Mouse (Mus musculus): ENCODE data around the gene Hsd17b13. TPM values are rescaled to one million over a fixed set of nuclear protein-coding genes. Genes with fewer than 3 reads are reported as not detected.

Hsd17b13 gene
- total RNA-seq, 4 experiments from 2014 or later = not detected

DNA sequence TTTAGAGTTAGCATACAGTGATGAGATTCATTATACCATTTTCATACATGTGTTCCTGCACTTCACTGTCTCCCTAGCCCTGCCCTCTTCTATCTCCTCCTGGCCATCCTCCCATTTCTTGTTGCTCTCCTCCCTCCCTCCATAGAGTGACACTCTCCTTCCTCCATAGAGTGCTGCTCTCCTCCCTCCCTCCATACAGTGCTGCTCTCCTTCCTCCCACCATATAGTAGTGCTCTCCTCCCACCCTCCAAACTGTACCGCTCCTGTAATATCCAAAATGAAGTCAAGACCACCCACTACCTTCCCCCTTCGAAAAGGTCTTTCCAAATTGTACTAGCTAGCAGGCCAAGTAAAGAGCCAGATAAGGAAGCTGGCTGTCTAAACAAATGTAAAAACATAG, 53.5 kb downstream of the Hsd17b13 start:
- DNase-seq (ENCODE audit: low spot score) = no peak

DNA sequence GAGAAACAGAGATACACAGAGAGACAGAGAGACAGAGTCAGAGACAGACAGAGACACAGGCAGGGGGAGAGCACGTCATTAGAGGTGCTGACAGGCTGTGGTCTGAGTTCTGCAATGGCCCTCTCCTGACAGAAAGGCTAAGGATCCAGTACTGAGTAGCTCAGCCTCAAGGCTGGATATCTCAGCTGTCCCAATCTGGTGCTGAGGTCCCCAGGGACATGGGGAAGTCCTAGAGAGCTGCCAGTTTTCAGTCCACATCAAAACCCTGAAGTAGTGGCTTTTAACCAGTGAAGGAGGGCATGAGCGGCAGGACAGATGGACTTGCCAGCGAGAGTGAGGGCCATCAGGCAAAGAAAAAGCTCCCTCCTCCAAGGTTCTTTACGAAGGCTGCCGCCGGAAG, 54.1 kb downstream of the Hsd17b13 start:
- no peak for DNase-seq (ENCODE audit: low spot score)

DNA sequence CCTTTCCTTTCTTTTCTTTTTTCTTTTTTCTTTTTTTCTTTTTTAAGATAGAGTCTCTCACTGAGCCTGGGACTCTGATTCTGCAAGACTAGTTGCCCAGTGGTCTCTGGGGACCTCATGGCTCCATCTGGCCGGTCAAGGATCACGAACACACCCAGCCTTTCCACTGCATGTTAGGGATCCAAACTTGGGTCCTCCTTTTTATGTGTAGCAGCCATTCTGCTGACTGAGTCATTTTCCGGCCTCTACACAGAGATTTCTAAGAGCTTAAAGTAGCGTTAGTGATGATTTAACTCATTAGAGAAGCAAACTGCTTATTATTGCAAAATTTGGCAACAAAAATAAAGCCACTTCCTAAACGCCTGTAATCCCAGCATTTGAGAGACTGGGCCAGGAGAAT, 54.8 kb downstream of the Hsd17b13 start:
- DNase-seq (ENCODE audit: low spot score) = no peak

DNA sequence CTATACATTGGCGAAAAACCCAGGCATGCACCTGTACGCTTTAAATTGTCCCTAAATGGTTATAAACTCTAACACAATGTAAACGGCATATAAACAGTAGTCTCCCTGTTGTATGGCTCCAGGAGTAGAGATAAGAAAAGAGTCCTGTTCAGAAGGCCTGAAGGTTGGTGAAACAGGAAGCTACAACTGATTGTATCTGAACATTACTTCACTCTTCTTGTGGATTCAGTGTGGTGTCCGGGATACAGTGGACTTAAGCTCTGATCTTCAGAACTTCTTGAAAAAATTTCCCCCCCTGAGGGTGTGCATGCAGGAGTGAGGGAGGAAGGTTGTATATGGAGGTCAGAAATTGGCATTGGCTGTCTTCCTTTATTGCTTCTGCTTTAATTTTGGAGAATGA, 57.7 kb downstream of the Hsd17b13 start:
- no peak for DNase-seq (ENCODE audit: low spot score)

DNA sequence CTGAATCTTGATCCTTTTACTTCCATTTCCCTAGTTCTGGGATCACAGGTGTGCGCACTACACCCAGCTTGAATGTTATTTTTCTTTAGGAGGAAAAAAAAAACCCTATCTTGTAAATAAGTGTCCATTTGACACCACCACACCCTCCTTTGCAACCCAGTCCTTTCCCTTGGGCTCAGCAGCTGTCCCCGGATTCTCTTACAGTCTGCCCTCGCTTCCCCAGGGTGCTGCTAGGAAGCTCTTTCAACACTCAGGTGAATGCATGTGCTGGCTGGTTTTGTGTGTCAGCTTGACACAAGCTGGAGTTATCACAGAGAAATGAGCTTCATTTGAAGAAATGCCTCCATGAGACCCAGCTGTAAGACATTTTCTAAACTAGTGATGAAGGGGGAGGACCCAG, 59.0 kb downstream of the Hsd17b13 start:
- no peak for DNase-seq (ENCODE audit: low spot score)

DNA sequence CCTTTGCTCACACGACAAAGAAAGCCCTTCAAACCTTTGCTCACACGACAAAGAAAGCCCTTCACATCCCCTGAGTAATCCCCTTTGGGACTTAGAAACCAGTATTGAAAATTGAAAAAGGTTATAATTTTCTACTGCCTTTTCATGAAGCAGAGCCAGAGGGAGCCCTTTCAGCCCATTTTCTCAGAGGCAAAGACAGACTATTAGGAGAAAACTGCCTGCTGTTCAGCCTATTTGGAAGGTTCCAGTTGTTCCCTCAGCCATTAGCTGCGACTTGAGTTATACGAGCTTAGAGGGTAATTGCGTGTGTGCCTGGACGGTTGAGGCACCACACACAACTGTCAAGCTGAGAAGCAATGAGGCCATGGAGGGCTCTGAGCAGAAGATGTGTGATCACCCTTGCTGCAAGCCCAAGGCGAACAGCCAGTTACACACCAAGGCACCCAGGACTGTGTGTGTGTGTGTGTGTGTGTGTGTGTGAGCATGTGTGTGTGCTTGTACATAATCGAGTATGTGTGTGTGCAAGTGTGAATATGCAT, 59.8 kb downstream of the Hsd17b13 start:
- no peak for DNase-seq (ENCODE audit: low spot score)

DNA sequence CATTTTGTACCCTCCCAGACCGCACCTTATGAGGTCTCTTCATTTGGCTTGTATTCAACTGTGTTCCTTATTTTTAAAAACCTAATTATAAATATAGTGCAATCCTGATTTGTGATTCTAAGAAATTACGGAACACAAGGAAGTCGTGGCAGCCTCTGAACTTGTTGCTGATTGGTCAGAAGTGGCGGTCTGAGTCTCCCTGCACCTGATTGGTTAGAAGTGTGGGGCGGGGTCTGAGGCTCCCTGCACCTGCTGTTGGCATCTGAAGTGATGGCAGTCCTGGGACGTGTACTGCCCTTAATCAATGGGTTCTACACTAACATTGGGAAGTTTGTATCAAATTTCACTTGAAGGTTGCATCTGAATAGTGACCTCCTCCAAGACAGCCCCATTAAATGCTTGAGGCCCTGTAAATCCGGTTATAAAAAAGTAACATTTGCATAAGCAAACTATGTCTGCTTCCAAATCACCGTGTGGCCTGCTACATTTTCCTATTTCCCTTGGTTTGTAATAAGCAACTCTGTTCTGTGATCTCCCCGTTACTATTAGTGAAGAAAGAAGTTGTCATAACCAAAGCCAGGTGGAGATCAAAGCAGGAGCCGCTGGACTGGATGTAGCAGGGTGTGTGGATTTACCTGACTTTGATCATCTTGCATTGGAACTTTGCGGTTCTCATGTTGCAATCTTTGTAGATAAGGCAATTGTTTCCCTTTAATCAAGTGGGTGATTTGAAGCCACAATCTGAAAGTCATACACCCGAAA, 60.4 kb downstream of the Hsd17b13 start:
- DNase-seq (ENCODE audit: low spot score) = no peak

DNA sequence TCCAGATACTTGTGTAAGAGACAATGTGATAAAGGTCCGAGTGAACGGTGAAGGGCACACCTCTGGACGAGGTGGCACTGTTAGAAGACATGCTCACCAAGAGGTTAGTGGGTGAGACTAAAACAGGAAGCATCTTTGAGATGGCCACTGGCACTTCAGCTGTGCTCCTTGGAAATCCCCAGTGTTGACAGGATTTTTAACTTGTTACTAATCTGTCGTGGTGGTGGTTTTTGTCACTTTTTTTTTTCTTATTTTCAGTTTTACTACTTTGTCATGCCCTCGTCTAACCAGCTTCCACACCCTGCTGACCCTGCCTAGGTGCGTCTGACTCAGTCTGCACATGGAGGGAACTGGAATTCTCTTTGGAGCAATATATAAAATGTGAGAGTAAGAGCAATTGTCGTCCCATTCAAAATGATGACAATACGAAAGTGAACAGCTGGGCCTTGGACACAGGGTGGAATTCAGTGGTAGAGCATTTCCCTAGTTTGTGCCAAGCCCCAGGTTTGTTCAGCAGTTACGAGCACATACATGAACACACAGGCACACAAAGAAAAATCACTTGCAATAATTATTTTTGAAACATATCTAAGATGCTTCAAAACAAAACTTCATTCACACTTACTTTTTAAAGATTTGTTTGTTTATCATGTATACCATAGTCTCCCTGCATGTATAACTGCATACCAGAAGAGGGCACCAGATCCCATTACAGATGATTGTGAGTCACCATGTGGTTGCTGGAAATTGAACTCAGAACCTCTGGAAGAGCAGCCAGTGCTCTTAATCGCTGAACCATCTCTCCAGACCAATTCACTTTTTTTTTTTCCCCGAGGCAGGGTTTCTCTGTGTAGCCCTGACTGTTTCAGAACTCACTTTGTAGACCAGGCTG, 62.6 kb downstream of the Hsd17b13 start:
- no peak for DNase-seq (ENCODE audit: low spot score)

DNA sequence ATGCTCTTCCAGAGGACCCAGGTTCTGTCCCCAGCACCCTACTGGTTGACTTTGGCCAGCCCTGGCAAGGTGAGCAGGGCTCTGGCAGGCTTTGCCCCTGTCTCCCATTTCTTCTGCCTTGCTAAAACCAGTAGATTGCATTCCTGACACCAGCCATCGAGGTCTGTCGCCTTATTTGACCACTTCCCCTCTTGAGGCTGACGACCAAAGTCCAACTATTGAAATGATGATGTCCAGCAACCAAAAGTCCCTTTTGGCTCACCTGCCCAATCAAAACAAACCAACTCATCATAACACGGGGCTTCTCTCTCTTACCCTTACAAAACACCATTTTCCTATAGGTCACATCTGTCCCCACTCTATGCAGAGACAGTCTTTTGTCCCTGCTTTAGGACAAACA, 64.1 kb downstream of the Hsd17b13 start:
- DNase-seq (ENCODE audit: low spot score) = no peak

DNA sequence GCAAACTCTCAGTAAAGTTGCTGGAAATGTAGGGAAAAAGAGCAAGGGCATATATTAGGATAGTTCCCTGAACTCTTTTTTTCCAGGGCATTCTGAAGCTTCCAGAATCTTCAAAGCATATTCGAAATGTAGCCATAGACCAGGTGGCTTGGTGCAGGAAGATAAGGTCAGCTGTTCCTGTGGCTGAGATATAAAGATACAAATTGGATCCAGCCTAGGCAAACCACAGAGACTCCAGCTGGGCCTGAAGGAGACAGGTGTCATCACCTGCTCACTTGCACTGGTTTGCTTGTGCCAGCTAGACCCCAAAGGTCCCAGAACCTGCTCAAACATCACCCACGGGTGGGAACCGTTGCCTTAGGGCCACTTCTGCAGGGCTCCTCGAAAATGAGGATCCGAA, 65.7 kb downstream of the Hsd17b13 start:
- no peak for DNase-seq (ENCODE audit: low spot score)

DNA sequence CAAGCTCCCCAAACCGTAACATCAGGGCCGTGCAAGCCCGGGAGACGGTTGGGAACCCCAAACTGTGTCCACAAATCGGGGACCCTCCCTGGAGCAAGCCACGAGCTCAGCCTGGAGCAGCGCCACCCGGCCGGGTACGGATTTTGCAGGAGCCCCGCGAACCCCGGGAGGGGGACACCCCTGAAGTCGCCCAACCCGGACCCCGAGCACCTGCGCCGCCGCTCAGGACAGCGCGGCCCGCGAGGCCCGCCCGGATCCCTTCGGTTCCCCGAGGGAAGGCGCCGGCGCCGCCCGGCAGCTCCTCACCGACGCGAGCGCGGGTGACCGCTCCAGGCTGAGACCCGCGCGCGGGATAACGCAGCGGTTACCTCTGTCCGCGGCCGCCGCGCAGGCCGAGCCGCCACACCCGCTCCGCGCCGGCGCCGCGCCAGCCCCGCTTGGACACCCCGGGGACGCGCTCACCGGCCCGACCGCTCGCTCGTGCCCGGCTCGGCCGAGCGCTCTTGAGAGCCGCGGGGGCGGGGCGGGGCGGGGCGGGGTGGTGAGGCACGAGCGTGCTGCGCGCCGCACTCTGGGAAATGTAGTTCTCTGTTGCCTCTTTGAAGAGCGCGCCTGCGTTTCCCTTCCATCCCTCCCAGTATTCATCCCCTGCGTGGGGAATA, 66.3 kb downstream of the Hsd17b13 start, which contains the start of gene Klhl8:
TSS of gene Klhl8 (minus strand) at position 512 of the 662 bp plus-strand sequence.
- peak; percentile 73 for DNase-seq (ENCODE audit: low spot score)

DNA sequence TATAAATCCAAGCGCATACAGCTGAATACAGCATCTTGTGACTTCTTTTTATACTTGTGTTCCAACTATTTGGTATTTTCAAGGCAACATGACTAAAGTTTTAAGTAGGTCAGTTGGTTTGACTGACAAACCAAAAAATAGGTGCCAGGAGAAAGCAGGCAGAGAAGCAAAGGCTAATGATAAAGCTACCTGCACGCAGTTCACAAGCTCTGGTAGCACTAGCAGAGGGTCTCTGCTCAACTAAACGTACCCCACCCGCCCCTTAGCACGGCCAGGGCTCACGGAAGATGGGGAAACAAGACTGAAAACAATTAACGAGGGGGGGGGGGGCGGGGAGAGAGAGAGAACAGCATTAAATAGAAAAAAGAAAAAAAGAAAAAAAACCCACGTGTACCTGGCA, 67.1 kb downstream of the Hsd17b13 start:
- no peak for DNase-seq (ENCODE audit: low spot score)

DNA sequence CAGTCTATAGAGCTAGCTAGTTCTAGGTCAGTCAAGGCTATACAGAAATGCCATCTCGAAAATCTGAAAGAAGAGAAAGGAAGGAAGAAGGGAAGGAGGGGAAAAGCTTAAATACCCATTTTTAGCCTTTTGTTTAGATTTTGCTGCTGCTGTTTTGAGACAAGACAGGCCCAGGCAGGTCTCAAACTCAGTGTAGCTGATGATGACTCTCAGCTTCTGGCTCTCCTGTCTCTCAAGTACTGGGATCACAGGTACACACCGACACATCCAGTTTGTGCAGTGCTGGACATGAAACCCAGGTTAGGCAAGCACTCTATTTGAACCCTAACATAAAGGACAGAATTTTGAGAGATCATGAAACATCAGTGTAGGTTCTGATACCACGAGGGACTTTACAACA, 67.7 kb downstream of the Hsd17b13 start:
- no peak for DNase-seq (ENCODE audit: low spot score)

DNA sequence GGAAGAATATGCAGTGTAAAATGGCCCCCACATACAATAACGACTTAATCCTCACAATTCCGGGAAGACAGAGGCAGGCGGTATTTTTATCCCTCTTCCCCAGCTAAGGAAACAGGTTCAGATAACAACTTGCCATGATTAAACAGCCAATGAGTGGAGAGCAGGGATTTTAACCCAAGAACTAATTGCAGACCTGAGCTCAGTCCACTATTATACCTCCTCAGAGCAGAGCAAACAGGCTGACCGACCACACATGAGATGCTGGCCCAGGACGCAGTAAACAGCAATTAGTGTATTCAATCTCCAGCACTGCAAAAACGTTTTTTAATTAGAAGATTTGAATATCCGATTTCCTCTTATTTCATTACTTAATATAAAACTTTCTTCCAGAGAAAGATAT, 68.4 kb downstream of the Hsd17b13 start:
- no peak for DNase-seq (ENCODE audit: low spot score)

DNA sequence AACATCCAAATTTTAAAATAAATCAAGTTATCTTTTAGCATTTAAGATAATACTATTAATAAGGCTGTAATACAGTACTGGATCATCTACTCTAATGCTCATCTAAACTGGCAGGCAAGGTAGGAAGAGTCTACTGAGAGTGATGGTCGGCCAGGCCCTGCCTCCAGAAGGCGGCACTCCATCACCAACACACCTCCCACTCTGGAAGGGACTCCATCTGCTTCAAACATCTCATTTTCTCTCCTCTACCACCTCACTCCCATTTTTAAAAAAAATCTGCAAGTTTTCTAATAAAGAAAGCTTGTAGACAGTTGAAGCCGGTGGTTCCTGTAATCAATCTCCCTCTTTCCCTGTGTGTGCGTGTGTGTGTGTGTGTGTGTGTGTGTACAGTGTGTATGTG, 69.4 kb downstream of the Hsd17b13 start:
- no peak for DNase-seq (ENCODE audit: low spot score)

DNA sequence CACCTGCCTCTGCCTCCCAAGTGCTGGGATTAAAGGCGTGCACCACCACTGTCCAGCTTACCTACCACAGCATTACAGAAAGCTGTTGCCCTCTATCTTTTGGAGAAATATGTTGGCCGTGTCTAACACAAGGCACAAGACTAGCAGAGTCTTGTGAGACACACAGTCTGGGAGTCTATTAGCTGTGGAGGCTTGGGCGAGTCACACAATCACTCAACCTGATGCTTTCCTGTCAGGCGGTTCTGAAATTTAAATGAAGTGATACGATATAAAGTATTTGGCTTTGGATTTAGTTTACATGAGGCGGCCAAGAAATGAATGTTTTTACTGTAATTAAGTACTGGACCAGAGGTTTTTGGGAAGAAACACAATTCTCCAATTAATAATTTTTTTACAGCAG, 71.0 kb downstream of the Hsd17b13 start:
- DNase-seq (ENCODE audit: low spot score) = no peak

Other genes starting within 250 kb of the Hsd17b13 start
- 10 to 100 TPM; 10.4 to 11.2 (median 10.5) TPM for gene Klhl8, start 66.2 kb downstream of the Hsd17b13 start, total RNA-seq (2022)
- 10 to 100 TPM; 26.5 to 30.0 (median 27.4) TPM for gene Hsd17b11, start 44.5 kb upstream of the Hsd17b13 start, total RNA-seq (2022)
- gene Nudt9, start 68.9 kb upstream of the Hsd17b13 start, total RNA-seq (2022) = 10 to 100 TPM; 53.8 to 58.9 (median 56.7) TPM
- gene Gm17660, start 100.2 kb upstream of the Hsd17b13 start, total RNA-seq (2022) = not detected
- gene Sparcl1, start 136.3 kb upstream of the Hsd17b13 start, total RNA-seq (2022) = 100 to 1,000 TPM; 165 to 223 (median 203) TPM
- gene Dspp, start 193.3 kb upstream of the Hsd17b13 start, total RNA-seq (2022) = not detected
- not detected for gene Dmp1, start 225.2 kb upstream of the Hsd17b13 start, total RNA-seq (2022)

Data from heart, adult 8-10 months (tissue).